ENCODE assay signal across 7 mouse cellular contexts in genomic region chr8:71719928-71720457, GRCm38 (mm10). TPM values are rescaled to one million over a fixed set of nuclear protein-coding genes. Genes with fewer than 3 reads are reported as not detected.
DNase-seq lines count a peak whose midpoint lies in the region; ATAC-seq lines count a peak whose summit lies in the region.

No protein-coding gene starts in this region.

- no peak for ATAC-seq in monocyte, adult 5-6 weeks (replicated peaks; ENCODE audit: insufficient number of reproducible peaks, low FRiP score, low TSS enrichment, poor library complexity, severe bottlenecking)

- peak; percentile 87 for DNase-seq in embryo, embryonic 11 days
- peak; percentile 86 for DNase-seq in forelimb bud, embryonic 11.5 days (ENCODE audit: low read depth, low spot score)
- peak; percentile 77 to 82 for DNase-seq in left cerebral cortex, adult 9 months (ENCODE audit: low spot score in 2 of 2)
- DNase-seq in retina, embryonic 14.5 days (ENCODE audit: low spot score), result peak; percentile 91
- DNase-seq in urinary bladder, postnatal 36 days (ENCODE audit: low spot score in 2 of 2), result no peak
- no peak for DNase-seq in adrenal gland, adult 8-10 months

RNA-seq across cellular contexts. Expression of gene Fcho1, which starts 5.5 kb away (rescaled TPM):
- total RNA-seq in adrenal gland, adult 8-10 months (2022), result 1 to 10 TPM; 2.1 to 6.2 (median 3.7) TPM
- total RNA-seq in monocyte, adult 5-6 weeks (2017), result 17.3 to 92.4 TPM (median 17.6 TPM) in 3 replicates

RNA-seq across cellular contexts. Expression of gene B3gnt3, which starts 18.4 kb away (rescaled TPM):
- 1 to 10 TPM; 3.0 to 5.1 (median 4.4) TPM for total RNA-seq in adrenal gland, adult 8-10 months (2022)
- total RNA-seq in monocyte, adult 5-6 weeks (2017), result 0.29 to 0.75 TPM in 2 of 3 replicates, not detected in the other

RNA-seq across cellular contexts. Expression of gene Insl3, which starts 31.0 kb away (rescaled TPM):
- total RNA-seq in adrenal gland, adult 8-10 months (2022), result 10 to 100 TPM in 1 of 4 experiments, 1 to 10 TPM in 3; 3.9 to 12.3 (median 7.1) TPM
- total RNA-seq in monocyte, adult 5-6 weeks (2017), result 14.1 TPM in 1 of 3 replicates, not detected in the others

RNA-seq across cellular contexts. Expression of gene Jak3, which starts 43.9 kb away (rescaled TPM):
- total RNA-seq in adrenal gland, adult 8-10 months (2022), result 10 to 100 TPM; 10.7 to 21.8 (median 16.6) TPM
- 7.1 to 25.6 TPM (median 11.2 TPM) in 3 replicates for total RNA-seq in monocyte, adult 5-6 weeks (2017)

RNA-seq across cellular contexts. Expression of gene Unc13a, which starts 48.4 kb away (rescaled TPM):
- 10 to 100 TPM in 3 of 4 experiments, 1 to 10 TPM in 1; 9.8 to 11.8 (median 11.4) TPM for total RNA-seq in adrenal gland, adult 8-10 months (2022)
- total RNA-seq in monocyte, adult 5-6 weeks (2017), result 0.21 to 0.97 TPM (median 0.29 TPM) in 3 replicates

Comparison
In these comparisons a context has a peak if more than half of its experiments do, and no peak if none do; other contexts are left out.
1. DNase-seq: peak in embryo, embryonic 11 days (single experiment), forelimb bud, embryonic 11.5 days (single experiment), left cerebral cortex, adult 9 months (2 of 2) and retina, embryonic 14.5 days (single experiment); none in urinary bladder, postnatal 36 days (0 of 2) and adrenal gland, adult 8-10 months (single experiment).